Mouse (Mus musculus): ENCODE data around the gene Nxph1. TPM values are rescaled to one million over a fixed set of nuclear protein-coding genes. Genes with fewer than 3 reads are reported as not detected.

Gene Nxph1
- polyA plus RNA-seq, 1 experiment from 2014 or later: 12.8 TPM

GRCm38 (mm10) chr6:8950611-8951325 lies 2.5 kb downstream of the Nxph1 start:
- Histone ChIP-seq H3K9ac (peak overlapping the region; percentile 53), H3K36me3 (replicated peaks) (no peaks in the 10 kb centered on the region), H3K4me2 (peak overlapping the region; percentile 86), H3K27me3 (peaks cover 89% of the 10 kb centered on the region), H3K4me3 (replicated peaks) (peak overlapping the region; percentile 50), H3K27ac (0 out of 2 replicates have a peak overlapping the region, but pooled peaks have one; percentile 46), H3K4me1 (peaks cover 44% of the 10 kb centered on the region), H3K9me3 (no peaks in the 10 kb centered on the region)
- ATAC-seq (ENCODE audit: low FRiP score): no peak
- WGBS: 1% methylated on average over 26 of the region's 26 CpGs

GRCm38 (mm10) chr6:8951326-8951695 lies 3.1 kb downstream of the Nxph1 start:
- Histone ChIP-seq H3K27me3 (peaks cover 92% of the 10 kb centered on the region), H3K4me1 (peaks cover 49% of the 10 kb centered on the region), H3K9me3 (no peaks in the 10 kb centered on the region), H3K4me2 (peak overlapping the region; percentile 86), H3K27ac (0 out of 2 replicates have a peak overlapping the region, but pooled peaks have one; percentile 46), H3K4me3 (replicated peaks) (peak overlapping the region; percentile 50), H3K9ac (peak overlapping the region; percentile 53), H3K36me3 (replicated peaks) (no peaks in the 10 kb centered on the region)
- WGBS: under 1% methylated on average over 24 of the region's 24 CpGs
- ATAC-seq (ENCODE audit: low FRiP score): peak; percentile 65

- Histone ChIP-seq H3K4me3 (replicated peaks) (peak overlapping the region; percentile 50), H3K9me3 (no peaks in the 10 kb centered on the region), H3K4me2 (peak overlapping the region; percentile 86), H3K27me3 (peaks cover 94% of the 10 kb centered on the region), H3K27ac (no peak overlapping the region), H3K36me3 (replicated peaks) (no peaks in the 10 kb centered on the region), H3K4me1 (peaks cover 56% of the 10 kb centered on the region), H3K9ac (no peak overlapping the region)
- no peak for ATAC-seq (ENCODE audit: low FRiP score)
- 8% methylated on average over 15 of the region's 15 CpGs for WGBS
These were observed 3.8 kb downstream of the Nxph1 start for GRCm38 (mm10) chr6:8951884-8952590.

- Histone ChIP-seq H3K9me3 (no peaks in the 10 kb centered on the region), H3K4me1 (peaks cover 42% of the 10 kb centered on the region), H3K4me2 (peak overlapping the region; percentile 56), H3K9ac (no peak overlapping the region), H3K27me3 (peaks cover 75% of the 10 kb centered on the region), H3K4me3 (replicated peaks) (peak overlapping the region; percentile 31), H3K36me3 (replicated peaks) (no peaks in the 10 kb centered on the region), H3K27ac (no peak overlapping the region)
- under 1% methylated on average over 35 of the region's 35 CpGs for WGBS
- peak; percentile 0; the same call in 1 of the 2 replicates for ATAC-seq (ENCODE audit: low FRiP score)
These were observed 7.7 kb downstream of the Nxph1 start for GRCm38 (mm10) chr6:8955817-8956529.

GRCm38 (mm10) chr6:8956743-8957528 lies 8.7 kb downstream of the Nxph1 start:
- Histone ChIP-seq H3K9ac (no peak overlapping the region), H3K4me3 (replicated peaks) (peak overlapping the region; percentile 31), H3K4me2 (peak overlapping the region; percentile 56), H3K36me3 (replicated peaks) (no peaks in the 10 kb centered on the region), H3K4me1 (peaks cover 34% of the 10 kb centered on the region), H3K9me3 (no peaks in the 10 kb centered on the region), H3K27ac (no peak overlapping the region), H3K27me3 (peaks cover 66% of the 10 kb centered on the region)
- 0% methylated on average over 25 of the region's 25 CpGs for WGBS
- ATAC-seq (ENCODE audit: low FRiP score): peak; percentile 87

GRCm38 (mm10) chr6:8957529-8957887 lies 9.3 kb downstream of the Nxph1 start:
- Histone ChIP-seq H3K9ac (no peak overlapping the region), H3K4me2 (peak overlapping the region; percentile 56), H3K36me3 (replicated peaks) (no peaks in the 10 kb centered on the region), H3K27ac (no peak overlapping the region), H3K4me1 (peaks cover 32% of the 10 kb centered on the region), H3K27me3 (peaks cover 64% of the 10 kb centered on the region), H3K4me3 (replicated peaks) (peak overlapping the region; percentile 31), H3K9me3 (no peaks in the 10 kb centered on the region)
- WGBS: under 1% methylated on average over 15 of the region's 15 CpGs
- ATAC-seq (ENCODE audit: low FRiP score): no peak; the same call in 1 of the 2 replicates

- Histone ChIP-seq H3K9ac (no peak overlapping the region), H3K36me3 (replicated peaks) (no peaks in the 10 kb centered on the region), H3K27me3 (peaks cover 56% of the 10 kb centered on the region)
These were observed 10.1 kb downstream of the Nxph1 start for GRCm38 (mm10) chr6:8958081-8958919.

GRCm38 (mm10) chr6:8959810-8960209 lies 11.6 kb downstream of the Nxph1 start:
- WGBS: 91% methylated on average over 4 of the region's 4 CpGs
- H3K36me3 ChIP-seq (replicated peaks): no peaks in the 10 kb centered on the region
- no peak for ATAC-seq (ENCODE audit: low FRiP score)
- no peaks in the 10 kb centered on the region for H3K9me3 ChIP-seq
- no peak overlapping the region for H3K9ac ChIP-seq
- H3K27me3 ChIP-seq: peaks cover 44% of the 10 kb centered on the region
- H3K27ac ChIP-seq: no peak overlapping the region
- peaks cover 32% of the 10 kb centered on the region for H3K4me1 ChIP-seq
- no peak overlapping the region for H3K4me2 ChIP-seq
- no peak overlapping the region for H3K4me3 ChIP-seq (replicated peaks)

More at GRCm38 (mm10) chr6:8958081-8958919, 10.1 kb downstream of the Nxph1 start:
- Histone ChIP-seq H3K27ac (no peak overlapping the region), H3K4me1 (peaks cover 32% of the 10 kb centered on the region), H3K9me3 (no peaks in the 10 kb centered on the region), H3K4me3 (replicated peaks) (peak overlapping the region; percentile 31), H3K4me2 (peak overlapping the region; percentile 56)
- 2% methylated on average over 28 of the region's 28 CpGs for WGBS
- ATAC-seq (ENCODE audit: low FRiP score): peak; percentile 66

- Histone ChIP-seq H3K27ac (no peak overlapping the region), H3K36me3 (replicated peaks) (no peaks in the 10 kb centered on the region), H3K27me3 (no peaks in the 10 kb centered on the region), H3K4me1 (no peaks in the 10 kb centered on the region), H3K9ac (no peak overlapping the region), H3K4me2 (no peak overlapping the region), H3K4me3 (replicated peaks) (no peak overlapping the region), H3K9me3 (no peaks in the 10 kb centered on the region)
- ATAC-seq (ENCODE audit: low FRiP score): no peak
- WGBS: 76% methylated on average over 2 of the region's 2 CpGs
These were observed 22.3 kb downstream of the Nxph1 start for GRCm38 (mm10) chr6:8970576-8970975.

- Histone ChIP-seq H3K36me3 (replicated peaks) (no peaks in the 10 kb centered on the region), H3K9me3 (no peaks in the 10 kb centered on the region), H3K4me1 (no peaks in the 10 kb centered on the region), H3K4me2 (no peak overlapping the region), H3K4me3 (replicated peaks) (no peak overlapping the region), H3K27me3 (no peaks in the 10 kb centered on the region), H3K9ac (no peak overlapping the region), H3K27ac (no peak overlapping the region)
- 38% methylated on average over 4 of the region's 4 CpGs for WGBS
- ATAC-seq (ENCODE audit: low FRiP score): no peak
These were observed 31.1 kb downstream of the Nxph1 start for GRCm38 (mm10) chr6:8979237-8979871.

All from forebrain, embryonic 12.5 days (tissue).